Mouse (Mus musculus) thymus, postnatal 10 days (tissue): ENCODE measurements around the gene Gga1.

ENCODE experiments used
- DNase-seq, 2 experiments: peaks; one replicate each; pipeline ENCODE4 v3.0.0; 2021; ENCODE audit warnings: low spot score in 2 of 2

The Gga1 gene

GRCm38 (mm10) chr15:78876991-78877809 is at the start of gene Gga1:
Gene Gga1, plus strand, starts transcription at chr15:78877190.
- peak; percentile 88 for DNase-seq

DNA sequence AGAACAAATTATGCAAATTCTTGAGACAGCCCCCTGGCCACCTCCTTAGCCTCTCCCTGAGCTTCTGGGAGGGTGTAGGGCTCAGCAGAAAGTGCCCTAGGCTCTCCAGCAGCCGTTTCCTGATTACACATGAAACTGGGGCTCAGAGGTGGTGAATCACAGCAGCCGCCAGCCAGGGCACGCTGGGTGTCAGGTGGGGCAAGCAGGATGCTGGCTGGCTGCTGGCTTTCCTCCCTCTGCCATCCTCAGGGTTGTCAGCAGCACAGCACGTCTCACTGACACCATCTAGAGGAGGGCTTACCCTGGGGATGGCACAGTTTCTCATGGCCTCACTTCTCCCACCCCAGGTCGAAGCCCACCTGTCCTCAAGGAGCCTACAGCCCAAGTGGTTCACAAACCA is 48.7 kb upstream of the Gga1 start:
- peak; percentile 60 to 64 for DNase-seq

GRCm38 (mm10) chr15:78829636-78830035 is 47.4 kb upstream of the Gga1 start:
- DNase-seq, result no peak

DNA sequence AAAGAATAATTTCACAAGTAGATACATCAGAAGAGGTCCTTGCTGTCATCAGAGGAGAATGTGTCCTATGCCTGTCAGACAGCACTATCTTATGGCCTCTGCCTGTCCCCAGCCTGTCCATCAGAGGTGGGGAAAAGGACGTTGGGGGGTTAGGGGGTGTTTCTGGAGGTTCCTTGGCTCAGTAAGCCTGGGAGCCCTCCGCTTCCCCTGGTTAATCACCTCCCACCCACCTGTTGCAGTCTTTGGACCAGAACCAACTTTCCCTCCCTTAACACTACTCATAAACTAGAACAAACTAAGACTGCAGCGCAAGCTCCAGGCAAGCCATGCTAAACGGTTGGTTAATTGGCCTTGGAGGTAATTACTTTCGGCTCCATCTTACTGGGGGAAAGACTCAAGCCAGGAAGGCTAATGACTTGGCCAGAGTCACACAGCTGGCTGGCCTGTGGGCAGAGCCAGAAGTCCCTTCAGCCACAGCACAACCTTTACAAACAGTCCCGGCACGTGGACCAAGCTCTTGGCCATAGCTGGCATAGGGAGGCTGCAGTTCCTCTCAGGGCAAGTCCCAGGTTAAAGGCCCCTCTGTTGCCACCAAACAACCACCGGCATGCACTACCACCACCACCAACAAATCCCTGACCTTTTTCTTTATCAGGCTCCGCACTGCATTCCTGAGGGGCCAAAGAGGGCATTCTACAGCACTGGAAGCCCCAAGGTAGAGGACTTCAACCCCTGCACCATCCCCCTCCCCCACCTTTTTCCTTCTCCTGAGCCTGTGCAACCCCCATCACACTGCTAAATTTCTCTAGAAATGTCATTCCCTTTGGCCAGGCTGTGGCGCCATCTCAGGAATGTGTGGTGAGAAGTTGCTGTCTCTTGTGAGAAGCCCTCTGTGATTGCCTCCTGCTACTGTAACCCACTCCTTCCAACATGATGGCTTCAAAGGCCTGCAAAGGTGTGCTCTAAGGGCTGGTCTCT is 46.0 kb upstream of the Gga1 start:
- DNase-seq, result no peak

DNA sequence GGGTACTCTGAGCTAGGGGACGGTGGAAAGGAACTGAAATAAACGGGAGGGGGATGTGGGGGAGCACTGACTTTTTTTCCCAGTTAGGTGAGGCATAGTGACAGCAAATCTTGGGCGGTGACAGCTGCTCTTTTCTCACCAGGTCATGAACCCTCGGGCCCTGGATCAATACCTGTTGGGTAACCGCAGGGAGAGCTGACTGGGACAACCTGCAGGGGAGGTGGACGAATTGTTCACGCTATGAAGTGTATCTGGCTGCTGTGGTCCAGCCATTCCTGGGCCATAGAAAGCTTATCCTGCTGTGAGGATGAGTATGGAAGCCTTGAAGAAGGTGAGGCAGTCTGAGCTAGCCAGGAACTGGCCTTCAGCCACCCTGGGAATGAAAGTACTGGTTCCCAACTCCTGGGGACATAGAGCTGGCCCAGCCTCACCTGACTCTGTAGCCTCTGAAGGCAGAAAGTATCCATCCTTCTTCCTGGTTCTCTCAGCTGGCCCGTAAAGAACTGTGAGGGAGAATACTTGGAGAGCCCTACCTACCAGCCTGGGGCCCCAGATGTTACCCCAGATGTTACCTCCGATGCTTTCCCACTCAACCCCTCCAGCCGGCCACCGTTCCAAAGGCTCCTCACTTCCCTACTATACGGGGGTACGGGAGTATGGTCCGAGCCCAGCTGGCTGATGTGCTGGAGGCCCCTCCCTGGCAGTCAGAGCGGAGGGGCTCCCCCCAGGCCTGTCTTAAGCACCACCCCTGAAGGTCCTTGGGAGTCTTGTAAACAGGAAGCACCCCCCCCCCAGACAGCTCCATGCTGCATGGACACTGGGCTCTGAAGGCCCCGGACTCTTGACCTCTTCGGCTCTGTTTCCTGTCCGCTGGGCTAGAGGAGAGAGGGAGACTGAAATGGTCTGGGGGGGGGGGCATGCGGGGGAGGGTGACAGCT is 45.0 kb upstream of the Gga1 start:
- no peak for DNase-seq

DNA sequence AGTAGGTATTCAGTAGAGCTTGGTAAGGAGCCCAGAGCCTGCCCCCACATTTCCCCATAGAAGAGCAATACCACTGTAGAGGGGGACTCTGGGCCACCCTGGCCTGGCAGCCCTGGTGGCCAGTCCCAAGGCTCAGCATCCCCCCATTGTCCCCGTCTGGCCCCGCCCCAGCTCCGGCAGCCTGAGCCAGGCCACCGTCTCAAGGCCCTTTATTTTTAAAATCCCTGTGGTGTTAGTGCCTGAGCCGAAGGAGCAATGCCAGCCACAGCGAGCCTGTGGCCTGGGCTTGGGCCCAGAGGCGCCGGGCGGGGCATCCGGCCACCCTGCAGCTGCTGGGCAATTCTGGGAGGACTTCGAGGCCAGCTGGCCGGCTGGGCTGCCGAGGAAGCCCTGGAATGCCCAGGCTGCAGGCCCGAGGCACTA is 44.3 kb upstream of the Gga1 start:
- no peak for DNase-seq

- DNase-seq, result no peak
These were observed 43.4 kb upstream of the Gga1 start for GRCm38 (mm10) chr15:78833582-78833981.

DNA sequence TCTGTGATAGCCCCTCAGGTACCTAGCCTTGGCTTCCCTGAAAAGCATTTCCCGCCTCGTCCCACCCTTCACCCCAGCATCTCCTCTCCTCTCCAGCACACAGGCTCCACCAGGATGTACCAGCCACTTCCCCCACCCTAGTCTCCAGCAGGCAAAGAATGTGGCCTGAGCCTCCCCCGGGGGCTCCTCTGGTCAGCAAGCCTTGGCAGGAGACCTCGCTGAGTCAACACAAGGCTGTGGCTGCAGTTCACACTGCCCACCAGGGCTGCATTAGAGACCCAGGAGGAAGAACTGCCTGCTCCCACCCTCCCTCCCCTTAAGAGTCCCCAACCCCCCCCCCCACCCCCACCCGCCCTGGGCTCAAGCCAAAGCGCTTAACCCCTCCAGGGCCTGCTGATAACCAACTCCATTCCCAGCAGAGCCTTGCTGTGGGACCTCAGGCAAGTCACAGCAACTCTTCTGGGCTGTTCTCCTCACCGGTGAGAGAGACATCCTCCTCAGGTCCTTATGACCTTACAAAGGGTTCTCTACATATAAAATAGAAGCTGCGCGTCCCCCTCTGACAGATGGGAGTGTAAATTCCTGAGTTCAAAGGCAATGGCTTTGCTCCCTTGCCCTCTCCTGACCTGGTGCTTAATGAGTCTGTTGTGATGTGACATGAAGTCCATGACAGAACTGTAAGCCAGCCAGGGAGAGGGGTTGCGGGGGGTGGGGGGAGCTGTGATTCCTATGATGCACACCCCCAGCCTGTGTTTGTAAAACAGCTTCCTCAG is 42.6 kb upstream of the Gga1 start:
- no peak for DNase-seq

GRCm38 (mm10) chr15:78835200-78836085 is 41.5 kb upstream of the Gga1 start:
- DNase-seq, result peak; percentile 27 to 35

- DNase-seq, result no peak
These were observed 40.8 kb upstream of the Gga1 start for GRCm38 (mm10) chr15:78836086-78836621.

- DNase-seq, result no peak
These were observed 37.2 kb upstream of the Gga1 start for GRCm38 (mm10) chr15:78839744-78840143.

DNA sequence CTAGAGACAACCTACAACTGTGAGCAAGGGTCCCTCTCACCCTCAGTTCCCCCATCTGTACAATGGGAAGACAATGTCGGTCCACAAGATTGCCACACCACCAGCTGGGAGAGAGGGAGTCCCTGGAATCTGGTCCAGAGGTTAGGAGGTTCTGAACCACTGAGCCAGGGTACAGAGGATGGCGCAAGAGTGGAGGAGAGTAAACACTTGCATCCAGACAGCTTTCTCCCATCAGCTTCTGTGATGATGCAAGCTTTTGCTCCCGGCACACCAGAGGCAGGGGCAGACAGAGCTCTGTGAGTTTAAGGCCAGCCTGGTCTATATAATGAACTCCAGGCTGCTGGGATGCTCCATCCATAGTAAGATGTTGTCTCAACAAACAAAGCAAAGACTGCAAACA is 36.7 kb upstream of the Gga1 start:
- no peak for DNase-seq

- no peak for DNase-seq
These were observed 36.2 kb upstream of the Gga1 start for GRCm38 (mm10) chr15:78840751-78841150.

GRCm38 (mm10) chr15:78841161-78841790 is 35.7 kb upstream of the Gga1 start:
- DNase-seq, result no peak

DNA sequence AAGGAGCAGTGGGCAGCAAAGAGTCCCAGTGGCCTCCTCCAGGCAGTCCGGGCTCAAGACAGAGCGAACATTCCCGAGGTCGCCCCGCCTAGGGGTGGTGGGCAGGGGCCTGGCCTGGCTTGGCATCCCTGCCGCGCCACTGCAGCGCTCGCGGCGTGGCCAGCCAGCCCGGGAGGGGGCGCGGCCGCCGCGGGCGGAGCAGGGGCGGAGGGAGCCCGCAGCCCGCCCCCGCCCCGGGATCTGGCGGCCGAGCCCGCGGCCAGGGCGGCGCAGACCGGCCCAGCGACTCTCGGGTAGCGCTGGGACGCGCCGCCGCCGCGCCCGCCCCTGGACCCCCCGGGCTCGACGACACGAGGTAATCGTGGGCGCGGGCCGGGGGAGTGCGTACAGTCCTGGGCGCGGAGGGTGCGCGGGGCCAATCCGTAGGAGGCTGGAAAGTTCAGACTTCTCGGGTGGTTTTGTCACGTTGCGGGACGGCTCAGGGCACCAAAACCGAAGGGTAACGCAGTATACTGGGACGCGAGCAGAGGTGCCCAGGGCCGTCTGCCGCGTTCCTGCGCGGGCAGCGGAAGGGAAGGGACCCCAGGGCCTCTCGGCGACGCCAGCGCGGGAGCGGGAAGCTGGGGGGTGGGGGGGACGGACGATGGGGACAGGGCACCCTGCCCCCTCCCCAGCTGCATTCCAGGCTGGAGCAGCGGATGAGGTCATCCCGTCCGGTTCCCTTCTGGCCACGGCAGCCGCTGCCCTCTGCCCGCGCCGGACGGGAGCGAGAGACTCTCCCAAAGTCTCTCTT is 34.4 kb upstream of the Gga1 start, which contains the start of gene Cdc42ep1:
Gene Cdc42ep1 (plus strand): TSS at position 254 of the 793 bp plus-strand sequence.
- no peak for DNase-seq

GRCm38 (mm10) chr15:78843581-78844469 is 33.2 kb upstream of the Gga1 start:
- peak; percentile 53 to 68 for DNase-seq

DNA sequence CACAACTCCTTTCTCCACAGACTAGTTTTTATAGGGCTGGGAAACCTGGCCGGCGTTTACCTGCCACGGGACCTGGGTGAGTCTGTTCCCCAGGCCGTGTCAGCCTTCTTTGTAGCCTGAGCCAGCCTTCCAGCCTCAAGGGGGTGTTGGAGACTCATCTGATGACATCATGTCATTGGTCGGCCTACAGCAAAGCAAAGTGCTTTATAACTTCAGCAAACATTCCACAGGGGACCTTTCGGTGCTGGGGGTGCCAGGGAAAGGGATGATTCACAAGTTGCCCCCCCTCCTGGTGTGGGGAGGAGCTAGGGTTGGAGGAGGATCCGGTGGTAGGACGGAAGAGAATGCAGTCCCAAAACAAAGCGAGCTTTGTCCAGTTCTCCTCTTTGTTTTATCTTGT is 32.2 kb upstream of the Gga1 start:
- DNase-seq, result no peak
